9 mouse cellular contexts compared by ENCODE assay signal in genomic region chr17:88325910-88326739, GRCm38 (mm10).
A peak's percentile ranks its signal among the peaks of the same experiment; 100 is the strongest.
DNase-seq lines count a peak whose midpoint lies in the region; ATAC-seq lines count a peak whose summit lies in the region.
"Had no signal": no experiment of that assay in that cellular context is flagged by ENCODE, and none has a peak within 500 bp of the region (broad histone marks: within the 10 kb centered on the region; RNA-seq: fewer than 3 reads in every experiment).

No protein-coding gene starts in this region.

- WGBS in forebrain, embryonic 16.5 days: 9% methylated on average over 12 of the region's 12 CpGs
- WGBS in midbrain, embryonic 16.5 days: 6% methylated on average over 12 of the region's 12 CpGs

- no peak overlapping the region for H3K4me2 ChIP-seq in forebrain, embryonic 16.5 days (ENCODE audit: low read length)
- no peak overlapping the region for H3K4me2 ChIP-seq in midbrain, embryonic 16.5 days (ENCODE audit: low read length)

- no peaks in the 10 kb centered on the region for H3K9me3 ChIP-seq in forebrain, embryonic 16.5 days (ENCODE audit: control insufficient read depth, low read length)
- H3K9me3 ChIP-seq in midbrain, embryonic 16.5 days (replicated peaks; ENCODE audit: control insufficient read depth, low read length, poor library complexity, severe bottlenecking): 0 out of 2 replicates have a peak, but pooled peaks cover 2% of the 10 kb centered on the region

- intact Hi-C loops in gastrocnemius, postnatal 36 days (cut with DNase I): loop anchor here (5.0 kb wide), 1 partner anchor 186 kb away; no protein-coding TSS in a partner anchor

- no peak overlapping the region; the same call in 1 of the 2 replicates for H3K27ac ChIP-seq in forebrain, embryonic 16.5 days (ENCODE audit: low read length)
- H3K27ac ChIP-seq in midbrain, embryonic 16.5 days (ENCODE audit: low read length): 0 out of 2 replicates have a peak overlapping the region, but pooled peaks have one; percentile 34

- H3K4me3 ChIP-seq in forebrain, embryonic 16.5 days (replicated peaks; ENCODE audit: low read length): no peak overlapping the region
- H3K4me3 ChIP-seq in midbrain, embryonic 16.5 days (ENCODE audit: low read depth, low read length): no peak overlapping the region
- H3K4me3 ChIP-seq: erythroblast, embryonic 14.5 days had no signal

- no peaks in the 10 kb centered on the region for H3K36me3 ChIP-seq in forebrain, embryonic 16.5 days (ENCODE audit: control insufficient read depth, insufficient read depth)
- no peaks in the 10 kb centered on the region for H3K36me3 ChIP-seq in midbrain, embryonic 16.5 days (ENCODE audit: control insufficient read depth, insufficient read depth, low read length)

- H3K9ac ChIP-seq in forebrain, embryonic 16.5 days (replicated peaks; ENCODE audit: low read depth, low read length): peak overlapping the region; percentile 5; the same call in 1 of the 2 replicates
- H3K9ac ChIP-seq in midbrain, embryonic 16.5 days (ENCODE audit: low read depth, low read length): 0 out of 2 replicates have a peak overlapping the region, but pooled peaks have one; percentile 8

- H3K27me3 ChIP-seq in forebrain, embryonic 16.5 days (replicated peaks; ENCODE audit: control insufficient read depth, insufficient read depth, low read length): no peaks in the 10 kb centered on the region
- H3K27me3 ChIP-seq in midbrain, embryonic 16.5 days (ENCODE audit: control insufficient read depth, insufficient read depth, low read depth, low read length): peaks cover 5% of the 10 kb centered on the region; the same call in 1 of the 2 replicates

- H3K4me1 ChIP-seq in forebrain, embryonic 16.5 days (replicated peaks; ENCODE audit: control insufficient read depth, insufficient read depth, low read length): peaks cover 13% of the 10 kb centered on the region
- peaks cover 15% of the 10 kb centered on the region for H3K4me1 ChIP-seq in midbrain, embryonic 16.5 days (ENCODE audit: control insufficient read depth, insufficient read depth, low read length)

- DNase-seq in gastrocnemius, postnatal 25 days: peak; percentile 26
- no peak for DNase-seq in gastrocnemius, postnatal 36 days
- peak; percentile 21 to 50 for DNase-seq in kidney, postnatal 4 days
- no peak for DNase-seq in cerebellum, postnatal 25 days
- no peak for DNase-seq in natural killer cell, adult 2 months (ENCODE audit: low spot score in 2 of 2)
- DNase-seq in adrenal gland, postnatal 10 days: no peak

- ATAC-seq in forebrain, embryonic 16.5 days: peak; percentile 59
- ATAC-seq in midbrain, embryonic 16.5 days: peak; percentile 69

Comparison
In these comparisons a context has a peak if more than half of its experiments do, and no peak if none do; other contexts are left out.
1. DNase-seq: peak in gastrocnemius, postnatal 25 days (single experiment) and kidney, postnatal 4 days (2 of 2); none in gastrocnemius, postnatal 36 days (0 of 2), cerebellum, postnatal 25 days (0 of 2), natural killer cell, adult 2 months (0 of 2) and adrenal gland, postnatal 10 days (single experiment).